ENCODE assay signal across 8 mouse cellular contexts in the genomic region with DNA sequence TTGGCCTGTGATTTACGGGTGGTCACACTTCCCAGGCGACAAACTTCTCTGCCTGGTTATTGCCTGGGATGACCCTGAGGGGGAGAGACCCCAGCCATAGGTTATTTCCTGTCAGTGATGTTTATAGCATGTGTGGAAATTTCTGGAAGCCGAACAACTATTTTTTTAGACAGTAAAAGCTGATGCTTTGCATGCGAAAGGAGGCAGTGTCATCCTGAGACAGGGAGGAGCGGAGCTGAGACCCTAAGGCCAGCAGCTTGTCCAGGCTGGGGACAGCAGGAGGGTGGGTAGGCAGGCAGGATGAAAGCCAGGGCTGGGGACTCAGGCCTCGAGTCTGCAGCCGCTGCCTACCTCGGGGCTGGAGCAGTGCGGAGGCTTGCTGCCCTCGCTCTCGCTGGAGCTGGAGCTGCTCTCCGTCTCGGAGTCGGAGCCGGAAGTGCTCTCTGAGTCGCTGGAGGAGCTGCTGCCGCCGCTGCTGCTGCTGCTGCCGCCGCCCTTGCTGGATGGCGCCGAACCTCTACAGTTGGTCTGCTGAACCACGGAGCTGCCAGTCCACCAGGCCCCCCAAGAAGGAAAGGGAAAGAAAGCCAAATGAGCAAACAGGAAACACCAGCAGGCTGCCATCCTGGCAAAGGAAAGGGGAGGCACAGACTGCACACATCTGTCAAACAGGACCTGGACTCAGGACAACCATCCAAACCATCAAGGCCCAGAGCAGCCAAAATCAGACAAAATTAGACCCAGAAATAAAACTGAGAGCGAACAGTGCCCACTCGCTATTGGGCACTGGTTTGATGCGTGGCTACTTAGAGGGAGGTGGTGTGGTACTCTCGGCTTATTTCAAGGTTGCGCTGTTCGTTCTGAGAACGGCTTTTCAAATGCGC.
DNase-seq lines count a peak whose midpoint lies in the region; ATAC-seq lines count a peak whose summit lies in the region.

No protein-coding gene starts in this region.

- 75% methylated on average over 31 of the region's 31 CpGs for WGBS in hindbrain, embryonic 10.5 days
- 75% methylated on average over 31 of the region's 31 CpGs for WGBS in hindbrain, embryonic 14.5 days
- 52% methylated on average over 31 of the region's 31 CpGs for WGBS in intestine, embryonic 14.5 days
- WGBS in lung, embryonic 15.5 days = 52% methylated on average over 31 of the region's 31 CpGs
- 73% methylated on average over 31 of the region's 31 CpGs for WGBS in forebrain, embryonic 16.5 days

- H3K36me3 ChIP-seq in hindbrain, embryonic 10.5 days = peaks cover 10% of the 10 kb centered on the region
- H3K36me3 ChIP-seq in hindbrain, embryonic 14.5 days (replicated peaks; ENCODE audit: control insufficient read depth, insufficient read depth) = peaks cover 3% of the 10 kb centered on the region
- no peaks in the 10 kb centered on the region for H3K36me3 ChIP-seq in intestine, embryonic 14.5 days (ENCODE audit: control insufficient read depth, insufficient read depth, low read length)
- H3K36me3 ChIP-seq in lung, embryonic 15.5 days = no peaks in the 10 kb centered on the region
- H3K36me3 ChIP-seq in forebrain, embryonic 16.5 days (ENCODE audit: control insufficient read depth, insufficient read depth) = no peaks in the 10 kb centered on the region

- H3K4me2 ChIP-seq in hindbrain, embryonic 14.5 days (replicated peaks) = no peak overlapping the region
- H3K4me2 ChIP-seq in intestine, embryonic 14.5 days (ENCODE audit: low read length) = peak overlapping the region; percentile 33; the same call in 1 of the 2 replicates
- peak overlapping the region; percentile 41 for H3K4me2 ChIP-seq in lung, embryonic 15.5 days
- H3K4me2 ChIP-seq in forebrain, embryonic 16.5 days (ENCODE audit: low read length) = no peak overlapping the region

- no peaks in the 10 kb centered on the region for H3K9me3 ChIP-seq in hindbrain, embryonic 10.5 days
- 0 out of 2 replicates have a peak, but pooled peaks cover 4% of the 10 kb centered on the region for H3K9me3 ChIP-seq in hindbrain, embryonic 14.5 days (ENCODE audit: control insufficient read depth, low read length)
- H3K9me3 ChIP-seq in intestine, embryonic 14.5 days (ENCODE audit: control insufficient read depth, low read length) = no peaks in the 10 kb centered on the region
- no peaks in the 10 kb centered on the region for H3K9me3 ChIP-seq in lung, embryonic 15.5 days
- H3K9me3 ChIP-seq in forebrain, embryonic 16.5 days (ENCODE audit: control insufficient read depth, low read length) = 0 out of 2 replicates have a peak, but pooled peaks cover 2% of the 10 kb centered on the region

- no peak for DNase-seq in hindbrain, embryonic 10.5 days (ENCODE audit: low spot score)
- no peak for DNase-seq in hindbrain, embryonic 14.5 days (ENCODE audit: low spot score)
- DNase-seq in cerebellum, postnatal 36 days = peak; percentile 15 to 16
- no peak for DNase-seq in intestine, embryonic 14.5 days (ENCODE audit: low spot score)
- DNase-seq in c-Kit-positive CD71-positive TER-119-positive erythroid progenitor cells, embryonic 14.5 days (ENCODE audit: low spot score) = no peak

- H3K27me3 ChIP-seq in hindbrain, embryonic 10.5 days (ENCODE audit: insufficient read depth, poor library complexity, severe bottlenecking) = no peaks in the 10 kb centered on the region
- H3K27me3 ChIP-seq in hindbrain, embryonic 14.5 days (ENCODE audit: control insufficient read depth, insufficient read depth, low read length) = no peaks in the 10 kb centered on the region
- H3K27me3 ChIP-seq in intestine, embryonic 14.5 days (replicated peaks; ENCODE audit: control insufficient read depth, insufficient read depth, low read length) = no peaks in the 10 kb centered on the region
- no peaks in the 10 kb centered on the region for H3K27me3 ChIP-seq in lung, embryonic 15.5 days
- H3K27me3 ChIP-seq in forebrain, embryonic 16.5 days (replicated peaks; ENCODE audit: control insufficient read depth, insufficient read depth, low read length) = no peaks in the 10 kb centered on the region

- ATAC-seq in hindbrain, embryonic 14.5 days (ENCODE audit: low FRiP score) = no peak
- ATAC-seq in intestine, embryonic 14.5 days (replicated peaks; ENCODE audit: low FRiP score, low TSS enrichment, low read depth) = no peak
- ATAC-seq in lung, embryonic 15.5 days (ENCODE audit: borderline replicate concordance, extremely low read depth, low FRiP score, low TSS enrichment) = 0 out of 2 replicates have a peak, but pooled peaks have one; percentile 35
- no peak for ATAC-seq in granulocyte monocyte progenitor cell, adult 5-6 weeks (replicated peaks; ENCODE audit: poor library complexity, severe bottlenecking)
- no peak for ATAC-seq in forebrain, embryonic 16.5 days

- H3K9ac ChIP-seq in hindbrain, embryonic 14.5 days = no peak overlapping the region; the same call in 1 of the 2 replicates
- H3K9ac ChIP-seq in intestine, embryonic 14.5 days (ENCODE audit: low read length) = peak overlapping the region; percentile 30; the same call in 1 of the 2 replicates
- no peak overlapping the region for H3K9ac ChIP-seq in lung, embryonic 15.5 days
- H3K9ac ChIP-seq in forebrain, embryonic 16.5 days (replicated peaks; ENCODE audit: low read depth, low read length) = no peak overlapping the region

- H3K4me1 ChIP-seq in hindbrain, embryonic 10.5 days (replicated peaks) = peaks cover 7% of the 10 kb centered on the region
- H3K4me1 ChIP-seq in hindbrain, embryonic 14.5 days (replicated peaks; ENCODE audit: control insufficient read depth, insufficient read depth, low read length) = no peaks in the 10 kb centered on the region
- H3K4me1 ChIP-seq in intestine, embryonic 14.5 days (replicated peaks; ENCODE audit: control insufficient read depth, insufficient read depth, low read length) = peaks cover 5% of the 10 kb centered on the region
- peaks cover 5% of the 10 kb centered on the region; the same call in 1 of the 2 replicates for H3K4me1 ChIP-seq in lung, embryonic 15.5 days
- no peaks in the 10 kb centered on the region for H3K4me1 ChIP-seq in forebrain, embryonic 16.5 days (replicated peaks; ENCODE audit: control insufficient read depth, insufficient read depth, low read length)

- peak overlapping the region; percentile 59; the same call in 1 of the 2 replicates for H3K27ac ChIP-seq in hindbrain, embryonic 10.5 days
- H3K27ac ChIP-seq in hindbrain, embryonic 14.5 days = no peak overlapping the region
- H3K27ac ChIP-seq in intestine, embryonic 14.5 days (ENCODE audit: low read depth) = peak overlapping the region; percentile 47; the same call in 1 of the 2 replicates
- H3K27ac ChIP-seq in lung, embryonic 15.5 days = no peak overlapping the region
- no peak overlapping the region for H3K27ac ChIP-seq in forebrain, embryonic 16.5 days (ENCODE audit: low read length)

- H3K4me3 ChIP-seq in hindbrain, embryonic 10.5 days = no peak overlapping the region
- no peak overlapping the region for H3K4me3 ChIP-seq in hindbrain, embryonic 14.5 days (replicated peaks; ENCODE audit: low read length)
- no peak overlapping the region for H3K4me3 ChIP-seq in intestine, embryonic 14.5 days (ENCODE audit: low read depth, low read length)
- H3K4me3 ChIP-seq in lung, embryonic 15.5 days = no peak overlapping the region
- H3K4me3 ChIP-seq in forebrain, embryonic 16.5 days (replicated peaks; ENCODE audit: low read length) = no peak overlapping the region

Comparison
In these comparisons a context has a peak if more than half of its experiments do, and no peak if none do; other contexts are left out.
1. H3K27ac ChIP-seq: peak in hindbrain, embryonic 10.5 days (single experiment) and intestine, embryonic 14.5 days (single experiment); none in hindbrain, embryonic 14.5 days (single experiment), lung, embryonic 15.5 days (single experiment) and forebrain, embryonic 16.5 days (single experiment).
2. DNase-seq: peak in cerebellum, postnatal 36 days (2 of 2); none in hindbrain, embryonic 10.5 days (single experiment), hindbrain, embryonic 14.5 days (single experiment), intestine, embryonic 14.5 days (single experiment) and c-Kit-positive CD71-positive TER-119-positive erythroid progenitor cells, embryonic 14.5 days (single experiment).
3. H3K4me2 ChIP-seq: peak in intestine, embryonic 14.5 days (single experiment) and lung, embryonic 15.5 days (single experiment); none in hindbrain, embryonic 14.5 days (single experiment) and forebrain, embryonic 16.5 days (single experiment).